Mouse (Mus musculus) heart, embryonic 11.5 days (tissue): ENCODE data around the gene Csf2ra. TPM values are rescaled to one million over a fixed set of nuclear protein-coding genes. Genes with fewer than 3 reads are reported as not detected.
A peak's percentile ranks its signal among the peaks of the same experiment; 100 is the strongest.
"Not testable (repeated sequence)": the region's sequence is repeated elsewhere in the genome, so short reads cannot be mapped to it uniquely, and the experiment has no call there.

ENCODE experiments used
- ATAC-seq: fragments of 200-750 bp; cut with Nextera tagmentation; replicated peaks from 2 replicates; pipeline ENCODE4 v1.8.0; 2017; ENCODE audit warnings: moderate library complexity; ENCODE audit not compliant: insufficient number of reproducible peaks, low FRiP score, low TSS enrichment
- H3K27ac ChIP-seq: fragments of 300-500 bp; sonication (generic); 2 replicates; pipeline ENCODE4 v1.5.1; 2014; ENCODE audit warnings: mild to moderate bottlenecking, low read depth, low read length
- H3K27me3 ChIP-seq: fragments of 300-500 bp; sonication (generic); 2 replicates; pipeline ENCODE4 v1.6.1; 2014; ENCODE audit warnings: mild to moderate bottlenecking, low read length, mixed read lengths; ENCODE audit not compliant: control insufficient read depth, insufficient read depth
- H3K36me3 ChIP-seq: fragments of 300-500 bp; sonication (generic); 2 replicates; pipeline ENCODE4 v1.6.1; 2014; ENCODE audit warnings: mild to moderate bottlenecking, low read length, moderate library complexity, mixed read lengths; ENCODE audit not compliant: control insufficient read depth, insufficient read depth
- H3K4me1 ChIP-seq: fragments of 300-500 bp; sonication (generic); 2 replicates; pipeline ENCODE4 v1.6.1; 2014; ENCODE audit warnings: low read length; ENCODE audit not compliant: control insufficient read depth, insufficient read depth
- H3K4me2 ChIP-seq: fragments of 300-500 bp; sonication (generic); 2 replicates; pipeline ENCODE4 v1.6.1; 2014; ENCODE audit warnings: mild to moderate bottlenecking, moderate library complexity
- H3K4me3 ChIP-seq: fragments of 300-500 bp; sonication (generic); 2 replicates; pipeline ENCODE4 v1.5.1; 2014; ENCODE audit warnings: low read depth, low read length
- H3K9ac ChIP-seq: fragments of 300-500 bp; sonication (generic); 2 replicates; pipeline ENCODE4 v1.6.1; 2014; ENCODE audit warnings: mild to moderate bottlenecking, low read depth, low read length, moderate library complexity
- H3K9me3 ChIP-seq: fragments of 300-500 bp; sonication (generic); replicated peaks from 2 replicates; pipeline ENCODE4 v1.6.1; 2016; ENCODE audit warnings: low read length; ENCODE audit not compliant: control insufficient read depth
- WGBS: fragments of 180-500 bp; shearing (Covaris S2); extraction: QIAGEN DNeasy Blood & Tissue Kit; methylation state at CpG from one replicate; pipeline ENCODE4 v1.1.7; 2014; ENCODE audit not compliant: insufficient replicate concordance; 5-methylcytosine and 5-hydroxymethylcytosine counted together
- polyA plus RNA-seq: library from polyadenylated mRNA; unstranded; fragments of >200 nt; fragmentation: Nextera tagmentation; extraction: Ambion mirVana; gene quantifications from 2 replicates; pipeline ENCODE4 v1.2.1, GENCODE M21; 2014

Csf2ra gene
- polyA plus RNA-seq, 1 experiment from 2014 or later: 29.6 TPM

GRCm38 (mm10) chr19:61226928-61227854 lies 1.0 kb downstream of the Csf2ra start:
- H3K27ac ChIP-seq: peak overlapping the region; percentile 92
- peak overlapping the region; percentile 62 for H3K4me3 ChIP-seq
- no peaks in the 10 kb centered on the region for H3K27me3 ChIP-seq
- ATAC-seq: peak; percentile 82
- 4% methylated on average over 64 of the region's 71 CpGs for WGBS
- H3K4me2 ChIP-seq: peak overlapping the region; percentile 74
- H3K4me1 ChIP-seq: no peaks in the 10 kb centered on the region
- H3K9ac ChIP-seq: peak overlapping the region; percentile 67
- H3K9me3 ChIP-seq: peaks cover 10% of the 10 kb centered on the region; the same call in 1 of the 2 replicates
- H3K36me3 ChIP-seq: no peaks in the 10 kb centered on the region

- H3K4me1 ChIP-seq: no peaks in the 10 kb centered on the region
- H3K4me2 ChIP-seq: peak overlapping the region; percentile 74
- peak overlapping the region; percentile 92 for H3K27ac ChIP-seq
- 3% methylated on average over 71 of the region's 71 CpGs for WGBS
- peaks cover 10% of the 10 kb centered on the region; the same call in 1 of the 2 replicates for H3K9me3 ChIP-seq
- peak overlapping the region; percentile 67 for H3K9ac ChIP-seq
- peak overlapping the region; percentile 62 for H3K4me3 ChIP-seq
- H3K36me3 ChIP-seq: no peaks in the 10 kb centered on the region
- no peaks in the 10 kb centered on the region for H3K27me3 ChIP-seq
- ATAC-seq: peak; percentile 44
Measured at GRCm38 (mm10) chr19:61226401-61226927, 1.8 kb downstream of the Csf2ra start.

GRCm38 (mm10) chr19:61225526-61226400 lies 2.5 kb downstream of the Csf2ra start:
- Histone ChIP-seq H3K27ac (peak overlapping the region; percentile 92), H3K4me1 (no peaks in the 10 kb centered on the region), H3K4me3 (peak overlapping the region; percentile 62), H3K36me3 (no peaks in the 10 kb centered on the region), H3K27me3 (no peaks in the 10 kb centered on the region), H3K9ac (peak overlapping the region; percentile 67), H3K9me3 (peaks cover 10% of the 10 kb centered on the region; the same call in 1 of the 2 replicates), H3K4me2 (peak overlapping the region; percentile 74)
- 11% methylated on average over 70 of the region's 70 CpGs for WGBS
- peak; percentile 48 for ATAC-seq

DNA sequence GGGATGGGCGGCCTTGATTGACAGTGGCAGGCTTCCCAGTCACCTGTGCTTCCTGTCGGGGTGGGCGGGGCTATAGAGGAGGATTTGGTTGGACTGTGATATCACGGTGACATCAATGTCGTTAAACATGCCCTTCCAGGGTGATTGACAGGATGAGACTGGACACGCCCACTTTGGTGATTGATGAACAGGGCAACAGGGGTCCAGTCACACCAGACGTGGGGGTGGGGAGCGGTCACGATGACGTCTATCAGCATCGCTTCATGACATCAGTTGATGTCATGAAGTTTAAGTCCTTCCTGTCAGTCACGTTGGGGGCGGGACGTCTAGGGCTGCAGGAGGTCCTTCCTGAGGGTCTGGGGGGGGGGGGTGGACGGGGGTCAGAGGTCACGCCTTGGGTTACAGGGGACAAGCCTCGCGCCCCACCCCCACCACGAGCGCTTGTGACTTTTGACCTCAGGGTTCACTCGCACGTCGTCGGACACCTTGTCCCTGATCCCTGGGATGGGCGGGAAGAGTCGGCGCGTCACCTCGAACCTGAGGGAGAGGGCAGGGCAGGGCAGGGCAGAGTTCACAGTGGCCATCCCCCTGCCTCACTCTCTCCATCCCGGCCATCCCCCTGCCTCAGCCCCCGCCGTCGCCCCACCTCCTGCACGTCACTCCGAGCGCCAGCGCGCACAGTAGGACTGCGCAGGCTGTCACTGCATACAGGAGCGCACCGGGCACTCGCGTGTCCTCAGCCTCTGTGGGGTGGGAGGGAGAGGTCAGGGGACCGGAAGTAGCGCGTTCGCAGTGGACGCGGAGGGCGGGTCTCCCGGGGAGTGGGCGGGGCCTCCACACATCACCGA lies 3.3 kb downstream of the Csf2ra start:
- peak; percentile 11 for ATAC-seq
- Histone ChIP-seq H3K36me3 (no peaks in the 10 kb centered on the region), H3K27ac (no peak overlapping the region), H3K4me3 (peak overlapping the region; percentile 62), H3K4me1 (no peaks in the 10 kb centered on the region), H3K27me3 (no peaks in the 10 kb centered on the region), H3K9me3 (peaks cover 10% of the 10 kb centered on the region; the same call in 1 of the 2 replicates), H3K9ac (no peak overlapping the region), H3K4me2 (peak overlapping the region; percentile 74)
- 29% methylated on average over 42 of the region's 53 CpGs for WGBS

DNA sequence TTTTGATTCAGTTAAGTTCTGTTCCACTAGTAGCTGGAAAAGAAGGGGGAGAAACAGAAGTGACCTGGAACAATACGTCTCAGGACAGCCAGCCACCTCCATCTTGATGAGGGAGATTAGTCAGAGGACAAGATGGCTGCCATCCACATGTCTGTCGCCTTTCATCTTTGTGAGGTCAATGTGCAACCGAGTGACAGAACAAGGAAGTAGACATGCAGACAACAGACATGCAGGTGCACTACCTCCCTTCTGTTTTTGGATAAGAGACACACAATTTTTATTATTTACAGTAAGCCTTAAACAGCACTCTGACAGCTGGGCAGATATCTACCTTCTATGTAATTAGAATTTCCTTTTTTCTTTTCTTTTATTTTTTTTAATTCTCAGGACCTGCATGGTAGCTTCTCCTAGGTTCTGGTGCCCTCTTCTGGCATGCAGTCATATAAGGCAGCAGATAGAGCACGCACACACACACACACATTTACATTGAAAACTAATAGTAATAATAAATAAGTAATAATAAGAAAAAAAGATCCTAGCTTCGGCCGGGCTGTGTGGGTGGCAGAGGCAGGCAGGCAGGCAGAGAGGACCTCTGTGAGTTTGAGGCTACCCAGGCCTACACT lies 4.4 kb downstream of the Csf2ra start:
- Histone ChIP-seq H3K4me2 (no peak overlapping the region), H3K4me1 (no peaks in the 10 kb centered on the region), H3K27me3 (no peaks in the 10 kb centered on the region), H3K27ac (no peak overlapping the region), H3K9me3 (peaks cover 10% of the 10 kb centered on the region; the same call in 1 of the 2 replicates), H3K36me3 (no peaks in the 10 kb centered on the region), H3K9ac (no peak overlapping the region), H3K4me3 (no peak overlapping the region)
- no peak for ATAC-seq
- 93% methylated on average over 6 of the region's 6 CpGs for WGBS

DNA sequence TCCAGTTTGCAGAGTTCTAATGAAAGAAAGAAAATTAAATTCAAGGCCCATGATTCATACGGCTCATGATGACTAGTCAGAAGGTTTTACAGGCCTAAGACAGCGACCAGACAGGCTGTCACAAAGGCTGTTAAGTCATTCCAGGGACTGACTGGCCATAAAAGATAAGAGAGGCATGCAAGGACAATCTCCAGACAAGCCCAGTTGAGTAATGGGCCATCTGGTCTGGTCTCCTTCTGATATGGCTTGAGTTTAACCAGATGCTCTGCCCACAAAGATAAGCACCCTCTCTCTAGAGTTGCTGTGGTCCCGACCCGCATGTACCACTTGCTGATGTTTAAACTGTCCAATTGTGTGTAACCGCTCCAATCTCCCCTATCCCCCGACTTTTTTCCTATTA lies 20.7 kb downstream of the Csf2ra start:
- H3K9ac ChIP-seq, H3K27ac ChIP-seq: not testable (repeated sequence)
- WGBS: 40% methylated on average over 6 of the region's 6 CpGs

GRCm38 (mm10) chr19:61199836-61200235 lies 28.4 kb downstream of the Csf2ra start:
- WGBS: 14% methylated on average over 10 of the region's 10 CpGs
- no peak for ATAC-seq
- Histone ChIP-seq H3K4me1 (no peaks in the 10 kb centered on the region), H3K9me3 (no peaks in the 10 kb centered on the region), H3K27me3 (no peaks in the 10 kb centered on the region), H3K27ac (no peak overlapping the region), H3K9ac (no peak overlapping the region), H3K36me3 (no peaks in the 10 kb centered on the region), H3K4me2 (no peak overlapping the region), H3K4me3 (no peak overlapping the region)

More for the DNA sequence above, 20.7 kb downstream of the Csf2ra start:
- H3K27me3 ChIP-seq, ATAC-seq, H3K4me1 ChIP-seq, H3K36me3 ChIP-seq, H3K4me2 ChIP-seq, H3K4me3 ChIP-seq, H3K9me3 ChIP-seq: not testable (repeated sequence)
